Mouse (Mus musculus) embryonic facial prominence, embryonic 15.5 days (tissue): ENCODE measurements at regions not wholly inside any gene's neighbourhood (a gene's known extent, or its start where the extent isn't known, plus 50 kb on each side); places are given as distances from the start of the nearest gene placed in this dataset.

Experiments
- ATAC-seq: fragments of 200-750 bp; cut with Nextera tagmentation; 2 replicates; pipeline ENCODE4 v1.8.0; 2017; ENCODE audit warnings: low read depth, moderate TSS enrichment; ENCODE audit not compliant: insufficient number of reproducible peaks, low FRiP score, low TSS enrichment
- H3K27ac ChIP-seq: fragments of 300-500 bp; sonication (generic); replicated peaks from 2 replicates; pipeline ENCODE4 v1.5.1; 2015; ENCODE audit warnings: mild to moderate bottlenecking, inconsistent platforms
- H3K27me3 ChIP-seq: fragments of 300-500 bp; sonication (generic); 2 replicates; pipeline ENCODE4 v1.6.1; 2015; ENCODE audit warnings: inconsistent platforms
- H3K36me3 ChIP-seq: fragments of 300-500 bp; sonication (generic); 2 replicates; pipeline ENCODE4 v1.6.1; 2015; ENCODE audit warnings: mild to moderate bottlenecking, inconsistent platforms
- H3K4me1 ChIP-seq: fragments of 300-500 bp; sonication (generic); 2 replicates; pipeline ENCODE4 v1.6.1; 2015; ENCODE audit warnings: inconsistent platforms
- H3K4me2 ChIP-seq: fragments of 300-500 bp; sonication (generic); replicated peaks from 2 replicates; pipeline ENCODE4 v1.6.1; 2015; ENCODE audit warnings: mild to moderate bottlenecking, inconsistent platforms
- H3K4me3 ChIP-seq: fragments of 300-500 bp; sonication (generic); replicated peaks from 2 replicates; pipeline ENCODE4 v1.5.1; 2015; ENCODE audit warnings: mild to moderate bottlenecking, inconsistent platforms
- H3K9ac ChIP-seq: fragments of 300-500 bp; sonication (generic); 2 replicates; pipeline ENCODE4 v1.6.1; 2015; ENCODE audit warnings: inconsistent platforms
- H3K9me3 ChIP-seq: fragments of 300-500 bp; sonication (generic); replicated peaks from 2 replicates; pipeline ENCODE4 v1.6.1; 2016; ENCODE audit warnings: inconsistent platforms
- WGBS: fragments of 180-500 bp; shearing (Covaris S2); methylation state at CpG from one replicate; pipeline ENCODE4 v1.1.7; 2015; 5-methylcytosine and 5-hydroxymethylcytosine counted together

GRCm38 (mm10) chr9:40617676-40618062 lies 52.7 kb upstream of the Gm21915 start:
- 28% methylated on average over 10 of the region's 10 CpGs for WGBS
- H3K27ac ChIP-seq = no peak overlapping the region
- 0 out of 2 replicates have a peak, but pooled peaks cover 4% of the 10 kb centered on the region for H3K27me3 ChIP-seq
- peak overlapping the region; percentile 25 for H3K4me3 ChIP-seq
- H3K36me3 ChIP-seq = no peaks in the 10 kb centered on the region
- ATAC-seq = no peak
- H3K4me1 ChIP-seq = peaks cover 24% of the 10 kb centered on the region
- peak overlapping the region; percentile 44 for H3K4me2 ChIP-seq
- H3K9me3 ChIP-seq = no peaks in the 10 kb centered on the region
- H3K9ac ChIP-seq = no peak overlapping the region

DNA sequence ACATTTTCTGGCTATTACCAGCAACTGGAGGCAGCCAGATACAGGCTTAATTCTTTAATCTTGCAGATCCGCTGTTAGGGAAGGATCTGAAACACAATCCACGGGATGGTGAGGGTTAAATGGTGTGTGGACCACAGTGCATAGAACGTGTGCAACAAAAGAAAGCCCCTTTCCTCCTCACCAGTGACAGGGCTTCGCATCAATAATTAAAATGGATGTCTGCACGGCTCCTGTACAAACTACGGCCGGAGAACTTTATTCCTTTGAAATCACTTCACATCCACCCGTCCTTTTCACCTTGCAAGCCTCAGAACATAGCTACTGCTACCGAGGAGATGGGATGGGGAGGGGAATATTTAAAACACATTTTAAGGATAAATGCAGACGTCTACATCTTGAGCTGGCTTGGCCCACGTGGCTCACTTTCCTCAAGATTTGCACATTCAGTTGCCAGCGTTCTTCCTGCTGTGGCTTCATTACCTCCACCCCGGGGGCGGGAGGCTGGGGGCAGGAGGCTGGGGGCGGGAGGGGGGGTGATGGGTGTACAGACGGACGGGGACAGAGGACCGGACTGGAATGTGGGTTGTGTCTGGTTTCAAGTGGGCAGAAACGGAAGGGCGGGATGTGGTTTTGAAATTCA lies 53.3 kb upstream of the Gm21915 start:
- H3K36me3 ChIP-seq = no peaks in the 10 kb centered on the region
- 2% methylated on average over 20 of the region's 20 CpGs for WGBS
- peak overlapping the region; percentile 44 for H3K4me2 ChIP-seq
- H3K9ac ChIP-seq = no peak overlapping the region
- no peak for ATAC-seq
- no peak overlapping the region for H3K27ac ChIP-seq
- H3K4me3 ChIP-seq = peak overlapping the region; percentile 25
- H3K4me1 ChIP-seq = peaks cover 24% of the 10 kb centered on the region
- 0 out of 2 replicates have a peak, but pooled peaks cover 4% of the 10 kb centered on the region for H3K27me3 ChIP-seq
- no peaks in the 10 kb centered on the region for H3K9me3 ChIP-seq

GRCm38 (mm10) chr9:40616426-40617035 lies 53.9 kb upstream of the Gm21915 start:
- no peaks in the 10 kb centered on the region for H3K9me3 ChIP-seq
- peaks cover 24% of the 10 kb centered on the region for H3K4me1 ChIP-seq
- peak overlapping the region; percentile 44 for H3K4me2 ChIP-seq
- no peak overlapping the region for H3K9ac ChIP-seq
- no peak overlapping the region for H3K27ac ChIP-seq
- H3K4me3 ChIP-seq = peak overlapping the region; percentile 25
- WGBS = 1% methylated on average over 11 of the region's 11 CpGs
- 0 out of 2 replicates have a peak, but pooled peaks cover 4% of the 10 kb centered on the region for H3K27me3 ChIP-seq
- ATAC-seq = peak; percentile 53
- no peaks in the 10 kb centered on the region for H3K36me3 ChIP-seq

GRCm38 (mm10) chr9:40615891-40616290 lies 54.5 kb upstream of the Gm21915 start:
- 0 out of 2 replicates have a peak, but pooled peaks cover 4% of the 10 kb centered on the region for H3K27me3 ChIP-seq

GRCm38 (mm10) chr9:40614071-40614470 lies 56.3 kb upstream of the Gm21915 start:
- no peak overlapping the region for H3K9ac ChIP-seq
- H3K4me1 ChIP-seq = peaks cover 24% of the 10 kb centered on the region
- H3K36me3 ChIP-seq = no peaks in the 10 kb centered on the region
- no peak for ATAC-seq
- H3K9me3 ChIP-seq = no peaks in the 10 kb centered on the region
- H3K4me3 ChIP-seq = no peak overlapping the region
- 0 out of 2 replicates have a peak, but pooled peaks cover 4% of the 10 kb centered on the region for H3K27me3 ChIP-seq
- H3K4me2 ChIP-seq = no peak overlapping the region
- H3K27ac ChIP-seq = no peak overlapping the region
- 51% methylated on average over 5 of the region's 5 CpGs for WGBS

More at GRCm38 (mm10) chr9:40615891-40616290, 54.5 kb upstream of the Gm21915 start:
- Histone ChIP-seq H3K36me3 (no peaks in the 10 kb centered on the region), H3K4me3 (no peak overlapping the region), H3K4me2 (peak overlapping the region; percentile 44), H3K4me1 (peaks cover 24% of the 10 kb centered on the region), H3K9me3 (no peaks in the 10 kb centered on the region), H3K9ac (no peak overlapping the region), H3K27ac (no peak overlapping the region)
- no peak for ATAC-seq
- WGBS = 21% methylated on average over 8 of the region's 8 CpGs

- Histone ChIP-seq H3K4me2 (no peak overlapping the region), H3K4me3 (no peak overlapping the region), H3K4me1 (peaks cover 24% of the 10 kb centered on the region), H3K9me3 (no peaks in the 10 kb centered on the region), H3K36me3 (no peaks in the 10 kb centered on the region), H3K27me3 (0 out of 2 replicates have a peak, but pooled peaks cover 4% of the 10 kb centered on the region), H3K27ac (no peak overlapping the region), H3K9ac (no peak overlapping the region)
- no peak for ATAC-seq
- 76% methylated on average over 4 of the region's 4 CpGs for WGBS
These were observed 57.2 kb upstream of the Gm21915 start for GRCm38 (mm10) chr9:40613182-40613581.

DNA sequence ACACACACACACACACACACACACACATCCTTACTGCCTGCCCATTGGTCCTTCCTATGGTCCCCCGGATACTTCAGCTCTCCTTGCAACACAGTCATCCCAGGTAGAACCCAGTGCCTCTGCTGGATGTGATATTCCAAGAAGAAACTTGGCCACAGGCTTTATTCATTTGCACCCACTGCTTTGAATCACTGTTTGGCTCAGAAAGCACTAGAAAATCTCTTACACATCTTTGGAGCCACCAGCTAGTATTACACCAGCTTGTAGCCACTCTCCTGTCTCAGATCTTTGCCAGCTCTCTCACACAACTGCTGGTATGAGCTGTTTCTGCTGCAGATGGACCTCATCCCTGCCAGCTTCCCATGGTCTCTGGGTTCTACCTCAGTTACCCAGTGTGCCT lies 57.7 kb upstream of the Gm21915 start:
- Histone ChIP-seq H3K4me2 (no peak overlapping the region), H3K4me3 (no peak overlapping the region), H3K4me1 (peaks cover 23% of the 10 kb centered on the region), H3K9me3 (no peaks in the 10 kb centered on the region), H3K36me3 (no peaks in the 10 kb centered on the region), H3K9ac (no peak overlapping the region), H3K27ac (no peak overlapping the region), H3K27me3 (0 out of 2 replicates have a peak, but pooled peaks cover 4% of the 10 kb centered on the region)
- ATAC-seq = no peak
- 100% methylated on average over 1 of the region's 1 CpGs for WGBS

- H3K4me2 ChIP-seq = no peak overlapping the region
- peaks cover 19% of the 10 kb centered on the region for H3K4me1 ChIP-seq
- no peaks in the 10 kb centered on the region for H3K9me3 ChIP-seq
- no peaks in the 10 kb centered on the region for H3K36me3 ChIP-seq
- ATAC-seq = no peak
- WGBS = 76% methylated on average over 4 of the region's 4 CpGs
- 0 out of 2 replicates have a peak, but pooled peaks cover 4% of the 10 kb centered on the region for H3K27me3 ChIP-seq
- H3K9ac ChIP-seq = no peak overlapping the region
- no peak overlapping the region for H3K4me3 ChIP-seq
- no peak overlapping the region for H3K27ac ChIP-seq
These were observed 58.1 kb upstream of the Gm21915 start for GRCm38 (mm10) chr9:40612312-40612711.

DNA sequence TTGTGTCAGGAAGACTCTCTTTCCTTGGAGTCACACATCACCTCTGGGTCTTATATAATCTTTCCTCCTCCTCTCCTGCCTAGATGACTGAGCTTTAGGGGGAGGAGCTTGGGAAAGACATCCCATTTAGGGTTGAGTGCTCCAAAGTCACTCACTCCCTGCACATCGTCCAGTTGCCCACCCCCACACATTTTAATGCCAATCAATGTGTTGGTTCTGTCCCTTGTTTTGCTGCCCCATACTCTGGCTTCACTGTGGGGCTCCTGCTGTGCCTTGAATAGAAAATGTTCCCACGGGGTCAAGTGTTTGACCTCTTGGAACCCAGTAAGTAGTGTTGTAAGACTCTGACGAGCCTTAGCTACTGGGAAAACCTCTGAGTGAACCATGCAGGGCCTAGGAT lies 58.8 kb upstream of the Gm21915 start:
- Histone ChIP-seq H3K27ac (no peak overlapping the region), H3K27me3 (0 out of 2 replicates have a peak, but pooled peaks cover 4% of the 10 kb centered on the region), H3K4me2 (no peak overlapping the region), H3K36me3 (no peaks in the 10 kb centered on the region), H3K9me3 (no peaks in the 10 kb centered on the region), H3K4me1 (peaks cover 12% of the 10 kb centered on the region), H3K4me3 (no peak overlapping the region), H3K9ac (no peak overlapping the region)
- ATAC-seq = no peak
- 66% methylated on average over 3 of the region's 3 CpGs for WGBS

GRCm38 (mm10) chr9:40608596-40608995 lies 61.8 kb upstream of the Gm21915 start:
- no peak for ATAC-seq
- H3K9me3 ChIP-seq = no peaks in the 10 kb centered on the region
- no peak overlapping the region for H3K27ac ChIP-seq
- 69% methylated on average over 14 of the region's 14 CpGs for WGBS
- H3K27me3 ChIP-seq = no peaks in the 10 kb centered on the region
- H3K4me1 ChIP-seq = no peaks in the 10 kb centered on the region
- H3K4me3 ChIP-seq = no peak overlapping the region
- H3K9ac ChIP-seq = no peak overlapping the region
- no peaks in the 10 kb centered on the region for H3K36me3 ChIP-seq
- no peak overlapping the region for H3K4me2 ChIP-seq

- WGBS = 94% methylated on average over 18 of the region's 18 CpGs
These were observed 62.5 kb upstream of the Gm21915 start for GRCm38 (mm10) chr9:40607941-40608340.

More at GRCm38 (mm10) chr9:40607941-40608340, 62.5 kb upstream of the Gm21915 start:
- Histone ChIP-seq H3K36me3 (no peaks in the 10 kb centered on the region), H3K4me3 (no peak overlapping the region), H3K9me3 (no peaks in the 10 kb centered on the region), H3K4me2 (no peak overlapping the region), H3K27ac (no peak overlapping the region), H3K9ac (no peak overlapping the region), H3K4me1 (no peaks in the 10 kb centered on the region), H3K27me3 (no peaks in the 10 kb centered on the region)
- ATAC-seq = no peak
